Mouse (Mus musculus) cerebral cortex, adult 2 months (tissue): ENCODE data around the gene Fgfr2.

Experiments used
- WGBS: fragments of 180-500 bp; shearing (Covaris S2); methylation state at CpG from one replicate; pipeline ENCODE4 v1.1.7; 2018; 5-methylcytosine and 5-hydroxymethylcytosine counted together

Fgfr2 gene

DNA sequence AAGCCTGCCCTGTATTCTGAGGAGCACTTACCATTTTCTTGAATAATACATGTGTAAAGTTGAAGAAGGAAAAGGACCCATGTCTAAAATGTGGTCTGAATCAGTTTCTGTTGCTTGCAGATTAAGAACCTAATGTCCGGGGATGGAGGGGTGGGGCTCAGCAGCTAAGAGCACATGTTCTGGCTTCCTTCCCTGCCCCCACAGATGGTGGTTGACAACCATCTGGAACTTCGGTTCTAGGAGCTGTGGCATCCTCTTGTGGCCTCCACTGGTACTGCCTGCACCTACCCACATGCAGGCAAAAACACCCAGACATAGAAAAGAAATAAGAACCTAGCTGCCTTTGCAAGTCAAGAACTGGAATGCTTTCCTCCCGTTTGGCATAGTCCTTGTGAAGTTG is 119.7 kb downstream of the Fgfr2 start:
- 5% methylated on average over 3 of the region's 3 CpGs for WGBS

DNA sequence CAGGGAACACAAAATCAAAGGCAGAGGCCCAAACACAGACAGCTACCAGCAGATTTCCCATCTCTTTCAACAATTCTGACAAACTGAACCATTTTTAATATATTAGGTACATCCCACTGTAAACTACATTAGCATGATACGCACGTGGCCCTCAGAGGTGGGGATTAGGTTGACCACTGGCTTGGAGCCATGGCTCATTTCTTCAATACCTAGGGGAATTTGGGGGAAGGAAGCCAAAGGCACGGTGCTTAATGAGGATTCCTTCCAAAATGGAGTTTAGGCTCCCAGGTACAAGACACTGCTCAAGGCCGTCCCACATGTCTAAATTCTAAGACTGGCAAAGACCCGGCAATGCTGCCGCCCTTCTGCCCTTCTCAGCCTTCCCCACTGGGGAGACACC is 120.9 kb downstream of the Fgfr2 start:
- WGBS, result 81% methylated on average over 6 of the region's 6 CpGs

- WGBS, result 84% methylated on average over 3 of the region's 3 CpGs
These were observed 121.8 kb downstream of the Fgfr2 start for GRCm38 (mm10) chr7:133001388-133001787.

- WGBS, result 95% methylated on average over 11 of the region's 11 CpGs
These were observed 124.1 kb downstream of the Fgfr2 start for GRCm38 (mm10) chr7:132999061-132999460.

DNA sequence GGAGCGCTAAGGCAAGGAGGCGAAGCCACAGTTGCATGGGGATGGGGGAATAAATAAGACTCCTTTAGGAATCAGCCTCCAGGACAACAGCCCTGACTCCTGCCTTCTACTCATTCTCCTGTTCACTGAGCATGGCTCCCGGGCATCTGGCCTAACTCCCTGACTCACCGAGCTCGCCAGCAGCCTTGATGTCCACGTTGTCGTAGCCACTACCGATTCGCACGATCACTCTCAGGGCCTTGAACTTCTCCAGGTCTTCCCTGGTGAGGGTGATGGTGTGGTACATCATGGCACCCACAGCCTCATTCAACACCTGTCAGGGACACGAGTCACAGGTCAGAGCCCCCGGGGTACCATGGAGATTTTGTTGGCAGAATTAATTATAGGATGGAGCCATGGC is 124.5 kb downstream of the Fgfr2 start:
- WGBS, result 95% methylated on average over 12 of the region's 12 CpGs

GRCm38 (mm10) chr7:132996391-132996790 is 126.8 kb downstream of the Fgfr2 start:
- WGBS, result 92% methylated on average over 5 of the region's 5 CpGs

DNA sequence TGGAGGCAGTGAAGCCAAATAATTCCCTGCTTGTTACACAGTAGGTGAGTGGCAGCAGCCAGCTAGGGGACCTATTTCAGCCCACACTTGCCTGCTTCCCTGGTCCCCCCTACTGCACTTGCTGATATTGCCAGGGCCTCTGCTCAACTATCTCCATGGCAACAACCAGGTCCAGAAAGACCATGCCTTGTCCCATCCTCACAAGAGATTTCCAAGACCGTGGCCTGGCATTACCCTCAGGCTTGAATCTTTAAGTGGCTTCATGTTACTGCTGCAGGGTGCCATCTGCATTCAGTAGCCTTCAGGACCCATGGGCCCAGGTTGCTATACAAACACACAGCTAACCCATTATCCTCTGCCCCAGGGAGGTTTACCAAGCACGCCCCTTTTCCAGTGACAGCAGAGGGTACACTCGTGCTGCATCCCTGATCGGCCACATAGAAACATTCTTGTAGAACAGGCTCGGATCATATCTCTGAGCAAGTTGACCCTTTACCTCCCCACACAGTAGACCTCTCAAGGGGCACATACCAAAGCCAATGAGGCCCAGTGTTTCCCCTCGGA is 128.4 kb downstream of the Fgfr2 start:
- WGBS, result 85% methylated on average over 6 of the region's 6 CpGs

DNA sequence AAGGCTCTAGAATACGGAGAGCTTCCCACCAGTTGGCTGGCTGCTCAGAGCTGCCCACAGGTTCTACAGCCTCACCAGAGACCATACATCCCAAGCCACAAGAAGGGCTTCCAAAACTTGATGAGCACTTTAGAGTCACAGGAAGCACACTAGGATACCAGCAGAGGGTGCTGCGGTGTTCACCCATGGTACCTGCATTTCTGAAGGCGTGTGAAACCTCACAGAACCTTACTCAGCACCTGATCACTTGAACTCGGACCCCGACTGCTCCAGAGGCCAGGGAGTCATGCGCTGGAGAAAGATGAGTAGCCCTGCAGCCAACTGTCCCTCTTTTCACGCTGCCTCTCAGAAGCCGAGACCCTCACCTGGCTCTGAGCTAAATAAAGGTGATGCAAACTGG is 129.0 kb downstream of the Fgfr2 start:
- WGBS, result 89% methylated on average over 8 of the region's 8 CpGs

DNA sequence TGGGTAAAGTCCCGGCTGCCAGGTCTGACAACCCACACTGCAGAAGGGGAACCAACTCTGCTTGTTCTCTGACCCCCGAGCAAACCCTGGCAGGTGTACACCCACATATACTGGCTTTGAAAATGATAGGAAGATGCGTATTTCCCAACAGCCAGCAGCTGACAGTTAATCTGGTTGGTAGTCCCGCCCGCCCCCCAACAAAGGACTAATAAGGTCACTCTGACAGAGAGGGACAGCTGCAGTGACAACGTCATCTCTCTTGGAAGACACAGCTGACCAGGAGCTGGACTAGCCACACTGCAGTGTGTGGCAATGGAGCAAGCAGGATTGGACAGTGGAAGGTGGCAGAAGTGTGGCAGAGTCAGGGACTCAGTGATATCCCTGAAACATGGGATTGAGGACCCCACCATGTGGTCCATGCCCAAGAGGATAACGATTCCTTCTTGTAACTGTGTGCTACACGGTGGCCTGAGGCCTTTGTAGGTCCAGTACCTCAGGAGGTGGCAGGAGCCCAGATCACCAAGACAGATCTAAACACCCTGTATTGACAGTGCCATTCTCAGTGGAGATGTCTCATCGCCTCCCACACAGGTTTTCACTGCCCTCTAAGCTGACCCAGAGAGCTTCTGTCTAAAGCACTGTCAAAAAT is 130.1 kb downstream of the Fgfr2 start:
- WGBS, result 85% methylated on average over 9 of the region's 9 CpGs

DNA sequence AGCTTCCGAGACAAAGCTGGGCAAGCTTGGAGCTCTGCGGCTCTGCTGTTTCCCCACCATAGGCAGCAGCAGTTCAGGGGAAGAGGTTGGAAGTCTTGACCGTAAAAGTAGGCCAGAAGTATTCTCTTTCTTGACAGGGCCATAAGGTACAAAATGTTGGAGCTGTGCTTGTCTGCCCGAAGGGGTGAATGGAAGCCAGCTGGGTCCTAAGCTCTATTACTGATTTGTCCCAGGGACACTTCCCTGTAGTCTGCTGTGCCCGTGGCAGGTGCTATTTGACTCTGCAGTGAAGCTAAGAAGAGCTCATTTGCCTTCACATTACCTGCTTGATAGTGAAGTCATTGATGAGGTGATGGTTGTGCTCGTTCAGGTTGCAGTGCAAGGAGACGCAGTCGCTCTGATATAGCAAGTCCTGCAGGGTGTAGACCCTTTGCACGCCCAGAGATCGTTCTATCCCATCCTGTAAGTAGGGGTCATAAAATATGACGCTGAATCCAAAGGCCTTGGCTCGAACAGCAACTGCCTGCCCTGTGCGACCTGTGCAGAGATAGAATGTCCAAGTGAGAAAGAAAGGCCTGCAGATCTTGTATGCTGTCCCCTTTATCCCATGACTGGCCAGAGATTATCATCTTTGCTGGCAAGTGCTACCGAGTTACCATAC is 131.8 kb downstream of the Fgfr2 start:
- 91% methylated on average over 14 of the region's 14 CpGs for WGBS

GRCm38 (mm10) chr7:132989839-132990238 is 133.3 kb downstream of the Fgfr2 start:
- WGBS, result 91% methylated on average over 5 of the region's 5 CpGs

DNA sequence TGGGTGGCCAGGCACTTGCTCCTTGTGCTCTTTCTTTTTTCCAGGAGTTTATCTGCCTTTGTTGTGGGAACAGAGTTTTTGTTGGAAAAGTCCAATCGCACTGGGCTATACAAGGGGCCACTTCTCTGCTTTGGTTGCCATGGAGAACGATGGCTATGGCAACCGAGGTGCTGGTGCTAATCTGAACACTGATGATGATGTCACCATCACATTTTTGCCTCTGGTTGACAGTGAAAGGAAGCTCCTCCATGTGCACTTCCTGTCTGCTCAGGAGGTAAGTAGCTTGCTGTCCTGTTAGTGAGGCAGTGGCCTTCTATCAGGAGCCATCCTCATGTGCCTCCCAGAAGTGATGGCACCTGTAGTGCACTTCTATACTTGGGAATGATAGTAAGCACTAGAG is 140.5 kb downstream of the Fgfr2 start:
- 27% methylated on average over 3 of the region's 3 CpGs for WGBS

DNA sequence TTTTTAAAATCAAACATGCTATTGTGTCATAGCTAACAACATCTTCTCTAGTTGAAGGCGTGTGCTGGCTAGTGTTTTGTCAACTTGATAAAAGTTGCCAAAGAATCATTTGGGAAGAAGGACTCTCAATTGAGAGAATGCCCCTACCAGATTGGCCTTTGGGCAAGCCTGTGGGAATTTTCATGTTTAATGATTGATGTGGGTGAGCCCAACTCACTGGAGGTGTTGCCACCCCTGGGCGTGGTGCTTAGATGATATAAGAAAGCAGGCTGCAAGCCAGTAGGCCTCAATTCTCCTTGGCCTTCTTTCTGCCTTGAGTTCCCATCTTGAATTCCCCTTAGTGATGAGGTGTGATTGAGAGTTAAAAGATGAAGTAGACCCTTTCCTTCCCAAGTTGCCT is 145.2 kb downstream of the Fgfr2 start:
- 97% methylated on average over 2 of the region's 2 CpGs for WGBS

- WGBS, result 81% methylated on average over 2 of the region's 2 CpGs
These were observed 147.1 kb downstream of the Fgfr2 start for GRCm38 (mm10) chr7:132976079-132976478.

DNA sequence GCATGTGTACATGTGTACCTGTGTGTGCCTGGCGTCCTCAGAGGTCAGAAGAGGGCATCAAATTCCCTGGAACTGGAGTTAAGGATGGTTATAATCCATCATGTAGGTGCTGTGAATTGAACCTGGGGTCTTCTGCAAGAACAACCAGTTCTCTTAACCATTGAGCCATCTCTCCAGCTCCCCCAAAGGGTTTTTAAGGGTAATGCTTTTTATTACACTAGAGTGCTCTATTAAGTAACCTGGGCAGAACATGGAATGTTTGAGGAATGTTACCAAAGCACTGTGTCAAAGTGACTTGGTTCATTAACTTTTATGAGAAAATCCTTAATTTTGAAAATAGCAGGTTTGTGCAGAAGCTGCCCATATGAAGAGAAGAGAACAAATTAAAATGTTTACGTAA is 151.1 kb downstream of the Fgfr2 start:
- WGBS, result 97% methylated on average over 2 of the region's 2 CpGs

DNA sequence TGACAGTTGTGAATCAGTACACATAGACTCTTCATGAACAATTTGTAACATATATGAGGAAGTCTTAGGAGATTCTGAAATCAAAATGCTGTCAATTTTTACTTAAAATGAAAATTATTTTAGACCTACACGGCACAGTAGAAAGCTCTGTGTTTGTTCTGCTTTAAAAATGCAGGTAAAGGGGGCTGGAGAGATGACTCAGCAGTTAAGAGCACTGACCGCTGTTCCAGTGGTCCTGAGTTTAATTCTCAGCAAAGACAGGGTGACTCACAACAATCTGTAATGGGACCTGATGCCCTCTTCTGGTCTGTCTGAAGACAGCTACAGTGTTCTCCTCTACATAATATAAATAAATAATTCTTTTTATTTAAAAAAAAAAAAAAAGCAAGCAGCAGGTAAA is 157.4 kb downstream of the Fgfr2 start:
- WGBS, result 86% methylated on average over 2 of the region's 2 CpGs

- WGBS, result 72% methylated on average over 3 of the region's 3 CpGs
These were observed 158.8 kb downstream of the Fgfr2 start for GRCm38 (mm10) chr7:132964395-132964794.

- WGBS, result 72% methylated on average over 3 of the region's 3 CpGs
These were observed 172.5 kb downstream of the Fgfr2 start for GRCm38 (mm10) chr7:132950613-132951012.

- 78% methylated on average over 4 of the region's 4 CpGs for WGBS
These were observed 173.2 kb downstream of the Fgfr2 start for GRCm38 (mm10) chr7:132949968-132950367.

GRCm38 (mm10) chr7:132940569-132940968 is 182.6 kb downstream of the Fgfr2 start:
- 79% methylated on average over 2 of the region's 2 CpGs for WGBS

GRCm38 (mm10) chr7:132939118-132939517 is 184.0 kb downstream of the Fgfr2 start:
- 79% methylated on average over 2 of the region's 2 CpGs for WGBS

- WGBS, result 56% methylated on average over 1 of the region's 1 CpGs
These were observed 189.8 kb downstream of the Fgfr2 start for GRCm38 (mm10) chr7:132933331-132933730.
